Mouse (Mus musculus): ENCODE measurements around the gene Spata32.

DNA sequence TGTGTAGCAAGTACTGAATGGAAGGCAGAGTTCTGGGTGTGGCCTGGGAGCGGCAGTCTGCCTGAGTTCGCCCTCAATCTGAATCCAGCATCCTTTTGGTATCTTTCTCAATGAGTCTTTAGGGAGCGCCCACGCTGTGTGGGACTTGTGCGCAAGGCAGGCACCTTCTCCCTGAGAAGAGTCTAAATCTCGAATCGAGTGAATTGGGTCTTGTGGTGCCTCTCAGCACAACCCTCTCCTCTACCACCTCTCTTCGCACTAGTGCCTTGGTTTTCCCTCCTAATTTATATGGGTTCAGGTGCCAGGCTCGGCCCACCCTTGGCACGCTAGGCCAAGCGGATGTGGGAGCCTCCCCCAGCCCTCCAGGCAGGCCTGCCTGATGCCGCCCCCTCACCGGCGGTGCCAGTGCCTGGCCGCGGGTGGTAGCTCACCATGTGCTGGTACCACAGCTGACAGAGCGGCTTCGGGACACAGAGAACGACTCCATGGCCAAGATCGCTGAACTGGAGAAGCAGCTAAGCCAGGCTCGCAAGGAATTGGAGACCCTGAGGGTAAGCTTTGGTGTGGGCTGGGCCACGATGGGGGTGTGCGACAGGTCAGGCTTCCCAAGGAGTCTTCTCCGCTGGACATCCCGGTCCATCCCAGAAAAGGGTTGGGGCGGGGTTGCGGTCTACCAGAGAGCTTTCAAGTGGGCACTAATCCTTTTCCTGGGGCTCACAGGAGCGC, 25.8 kb downstream of the Spata32 start:
- TF ChIP-seq CTCF (conservative IDR thresholded peaks at IDR 0.05; ENCODE audit: low read length): no peak
- no peak for TF ChIP-seq NANOG (IDR thresholded peaks at IDR 0.05; ENCODE audit: borderline replicate concordance, low read length)
- TF ChIP-seq POU5F1 (IDR thresholded peaks at IDR 0.05; ENCODE audit: borderline replicate concordance, low read length): no peak
